Mouse (Mus musculus): ENCODE measurements around the gene Sec14l2. TPM values are rescaled to one million over a fixed set of nuclear protein-coding genes. Genes with fewer than 3 reads are reported as not detected.

Gene Sec14l2
- polyA plus RNA-seq, 1 experiment from 2014 or later: 7.6 TPM

DNA sequence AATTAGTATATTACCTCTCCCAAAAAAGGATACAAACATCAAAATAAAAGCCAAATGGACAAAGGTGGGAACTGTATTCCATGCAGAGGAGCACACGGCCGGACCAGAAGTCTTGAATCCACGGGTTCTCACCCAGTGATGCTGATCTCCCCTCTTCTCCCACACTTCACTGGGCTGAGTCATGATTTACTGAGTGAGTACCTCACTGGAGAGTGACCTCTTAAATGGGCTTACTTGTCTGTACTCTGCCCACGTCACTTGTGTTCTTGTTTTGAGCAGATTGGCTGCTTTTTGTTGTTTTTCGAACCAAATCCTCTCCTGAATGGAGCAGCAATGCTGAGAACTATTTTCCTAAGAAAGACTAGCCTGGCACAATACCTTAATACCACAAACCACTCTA is 18.2 kb downstream of the Sec14l2 start:
- Histone ChIP-seq H3K27ac (ENCODE audit: low read length) (no peak overlapping the region), H3K4me1 (ENCODE audit: insufficient read depth, low read depth, low read length) (no peaks in the 10 kb centered on the region), H3K4me2 (replicated peaks; ENCODE audit: low read depth, low read length) (no peak overlapping the region), H3K9ac (replicated peaks; ENCODE audit: low read depth) (no peak overlapping the region), H3K9me3 (ENCODE audit: low read length) (no peaks in the 10 kb centered on the region), H3K4me3 (ENCODE audit: low read depth, low read length) (no peak overlapping the region), H3K36me3 (ENCODE audit: insufficient read depth, low read length) (no peaks in the 10 kb centered on the region), H3K27me3 (replicated peaks; ENCODE audit: insufficient read depth, low read length) (no peaks in the 10 kb centered on the region)
- TF ChIP-seq EP300 (IDR thresholded peaks at IDR 0.05) (no peak), CTCF (IDR thresholded peaks at IDR 0.05) (no peak)
- DNase-seq (ENCODE audit: low spot score) (no peak), ATAC-seq (no peak)
- 63% methylated on average over 5 of the region's 5 CpGs for WGBS

DNA sequence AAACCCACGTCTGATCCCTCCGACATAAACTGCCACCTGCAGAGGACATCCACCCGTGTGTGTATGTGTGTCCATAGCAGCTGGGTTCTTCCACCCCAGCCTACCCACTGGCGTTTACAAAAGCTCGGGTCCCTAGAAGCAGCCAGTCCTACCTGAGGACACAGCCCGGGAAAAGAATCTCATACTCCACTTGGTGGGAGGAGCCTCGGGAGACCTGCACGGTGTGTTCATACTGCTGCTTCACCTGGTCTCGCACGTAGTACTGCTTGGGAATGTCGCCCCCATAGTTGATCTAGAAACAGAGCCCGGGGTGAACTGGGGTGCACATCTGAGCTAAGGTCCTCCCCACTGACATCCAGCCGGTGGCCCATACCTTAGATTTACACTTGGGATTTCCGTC is 19.7 kb downstream of the Sec14l2 start:
- H3K4me3 ChIP-seq (ENCODE audit: low read depth, low read length): no peak overlapping the region

DNA sequence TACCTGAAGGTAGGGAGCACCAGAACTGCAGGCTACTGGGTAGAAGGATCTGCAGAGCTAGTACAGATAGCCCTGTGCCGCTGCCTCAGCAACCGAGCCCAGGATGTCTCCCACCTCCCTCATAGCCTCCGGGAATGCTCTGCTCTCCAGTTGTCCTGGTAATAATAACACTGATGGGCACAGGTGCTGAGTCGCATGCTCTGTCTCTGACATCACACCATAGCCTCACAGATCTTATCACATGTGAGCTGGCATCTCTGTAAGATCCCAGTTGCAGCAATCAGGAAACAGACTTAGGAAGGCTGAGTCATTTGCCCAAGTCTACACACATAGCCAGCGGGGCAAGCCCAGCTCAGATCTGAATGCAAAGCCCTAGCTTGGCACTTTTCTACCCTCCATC is 21.4 kb downstream of the Sec14l2 start:
- WGBS: 81% methylated on average over 5 of the region's 5 CpGs
- no peaks in the 10 kb centered on the region for H3K27me3 ChIP-seq (replicated peaks; ENCODE audit: insufficient read depth, low read length)

More for the DNA sequence above, 19.7 kb downstream of the Sec14l2 start:
- 60% methylated on average over 14 of the region's 14 CpGs for WGBS
- no peak overlapping the region for H3K9ac ChIP-seq (replicated peaks; ENCODE audit: low read depth)
- ATAC-seq (peak; percentile 65), DNase-seq (ENCODE audit: low spot score) (no peak)
- no peaks in the 10 kb centered on the region for H3K9me3 ChIP-seq (ENCODE audit: low read length)
- TF ChIP-seq EP300 (IDR thresholded peaks at IDR 0.05) (no peak), CTCF (IDR thresholded peaks at IDR 0.05) (no peak)
- H3K4me2 ChIP-seq (replicated peaks; ENCODE audit: low read depth, low read length): no peak overlapping the region
- H3K36me3 ChIP-seq (ENCODE audit: insufficient read depth, low read length): no peaks in the 10 kb centered on the region
- H3K27ac ChIP-seq (ENCODE audit: low read length): no peak overlapping the region
- H3K27me3 ChIP-seq (replicated peaks; ENCODE audit: insufficient read depth, low read length): no peaks in the 10 kb centered on the region
- no peaks in the 10 kb centered on the region for H3K4me1 ChIP-seq (ENCODE audit: insufficient read depth, low read depth, low read length)

DNA sequence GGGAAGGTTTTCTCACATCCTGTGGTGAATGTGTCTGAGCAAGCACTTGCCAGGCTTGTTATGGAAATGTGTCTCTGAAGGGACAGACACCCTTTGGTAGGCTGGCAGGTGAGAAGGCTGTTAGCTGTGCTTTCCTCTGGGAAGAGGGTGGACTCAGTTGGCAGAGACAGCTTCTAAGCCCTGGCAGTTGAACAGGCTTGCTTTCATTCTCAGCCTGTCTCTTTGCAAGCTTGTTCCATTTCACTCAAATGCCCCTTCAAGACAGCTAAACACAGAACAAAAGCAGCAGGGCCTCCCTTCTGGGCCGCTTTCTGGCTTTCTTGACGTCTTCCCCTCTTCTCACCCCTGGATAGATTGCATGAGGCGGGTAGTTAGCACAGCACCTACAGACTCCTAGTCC is 23.8 kb downstream of the Sec14l2 start:
- Histone ChIP-seq H3K4me2 (replicated peaks; ENCODE audit: low read depth, low read length) (no peak overlapping the region), H3K4me3 (ENCODE audit: low read depth, low read length) (no peak overlapping the region), H3K27ac (ENCODE audit: low read length) (no peak overlapping the region), H3K27me3 (replicated peaks; ENCODE audit: insufficient read depth, low read length) (no peaks in the 10 kb centered on the region), H3K9ac (replicated peaks; ENCODE audit: low read depth) (no peak overlapping the region), H3K36me3 (ENCODE audit: insufficient read depth, low read length) (no peaks in the 10 kb centered on the region), H3K9me3 (ENCODE audit: low read length) (no peaks in the 10 kb centered on the region), H3K4me1 (ENCODE audit: insufficient read depth, low read depth, low read length) (peaks cover 12% of the 10 kb centered on the region; the same call in 1 of the 2 replicates)
- no peak for TF ChIP-seq CTCF (IDR thresholded peaks at IDR 0.05)
- TF ChIP-seq EP300 (IDR thresholded peaks at IDR 0.05): no peak
- DNase-seq (ENCODE audit: low spot score): no peak
- no peak for ATAC-seq
- WGBS: 73% methylated on average over 3 of the region's 3 CpGs

More for the DNA sequence above, 21.4 kb downstream of the Sec14l2 start:
- H3K27ac ChIP-seq (ENCODE audit: low read length): no peak overlapping the region
- H3K4me2 ChIP-seq (replicated peaks; ENCODE audit: low read depth, low read length): no peak overlapping the region
- TF ChIP-seq EP300 (IDR thresholded peaks at IDR 0.05): no peak
- TF ChIP-seq CTCF (IDR thresholded peaks at IDR 0.05): no peak
- no peak for DNase-seq (ENCODE audit: low spot score)
- no peaks in the 10 kb centered on the region for H3K9me3 ChIP-seq (ENCODE audit: low read length)
- H3K4me3 ChIP-seq (ENCODE audit: low read depth, low read length): no peak overlapping the region
- no peak overlapping the region for H3K9ac ChIP-seq (replicated peaks; ENCODE audit: low read depth)
- ATAC-seq: no peak
- no peaks in the 10 kb centered on the region for H3K36me3 ChIP-seq (ENCODE audit: insufficient read depth, low read length)
- H3K4me1 ChIP-seq (ENCODE audit: insufficient read depth, low read depth, low read length): 0 out of 2 replicates have a peak, but pooled peaks cover 4% of the 10 kb centered on the region

DNA sequence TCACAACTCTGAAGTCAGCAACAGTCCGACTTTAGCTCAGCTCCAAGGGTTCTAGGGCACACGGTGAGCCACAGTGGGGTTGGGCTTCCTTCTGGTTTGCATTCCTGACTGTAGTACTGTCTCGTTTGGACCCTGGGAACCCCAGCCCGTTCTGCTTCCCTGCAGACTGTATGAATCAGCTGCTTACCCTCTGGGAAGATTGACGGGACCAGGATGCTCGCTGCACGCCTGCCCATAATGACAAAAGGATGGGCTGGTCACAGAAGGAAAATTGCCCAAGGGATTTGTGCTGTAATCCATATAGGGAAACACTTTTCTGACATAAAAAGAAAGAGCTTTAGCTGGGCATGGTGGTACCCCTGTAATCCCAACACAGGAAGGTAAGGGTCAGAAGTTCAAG is 24.4 kb downstream of the Sec14l2 start:
- H3K9ac ChIP-seq (replicated peaks; ENCODE audit: low read depth): no peak overlapping the region
- TF ChIP-seq CTCF (IDR thresholded peaks at IDR 0.05) (no peak), EP300 (IDR thresholded peaks at IDR 0.05) (no peak)
- no peak overlapping the region for H3K4me3 ChIP-seq (ENCODE audit: low read depth, low read length)
- H3K27ac ChIP-seq (ENCODE audit: low read length): no peak overlapping the region
- no peak for ATAC-seq
- no peaks in the 10 kb centered on the region for H3K9me3 ChIP-seq (ENCODE audit: low read length)
- no peak overlapping the region for H3K4me2 ChIP-seq (replicated peaks; ENCODE audit: low read depth, low read length)
- peaks cover 12% of the 10 kb centered on the region; the same call in 1 of the 2 replicates for H3K4me1 ChIP-seq (ENCODE audit: insufficient read depth, low read depth, low read length)
- 64% methylated on average over 7 of the region's 7 CpGs for WGBS
- H3K27me3 ChIP-seq (replicated peaks; ENCODE audit: insufficient read depth, low read length): no peaks in the 10 kb centered on the region
- no peak for DNase-seq (ENCODE audit: low spot score)
- H3K36me3 ChIP-seq (ENCODE audit: insufficient read depth, low read length): no peaks in the 10 kb centered on the region

DNA sequence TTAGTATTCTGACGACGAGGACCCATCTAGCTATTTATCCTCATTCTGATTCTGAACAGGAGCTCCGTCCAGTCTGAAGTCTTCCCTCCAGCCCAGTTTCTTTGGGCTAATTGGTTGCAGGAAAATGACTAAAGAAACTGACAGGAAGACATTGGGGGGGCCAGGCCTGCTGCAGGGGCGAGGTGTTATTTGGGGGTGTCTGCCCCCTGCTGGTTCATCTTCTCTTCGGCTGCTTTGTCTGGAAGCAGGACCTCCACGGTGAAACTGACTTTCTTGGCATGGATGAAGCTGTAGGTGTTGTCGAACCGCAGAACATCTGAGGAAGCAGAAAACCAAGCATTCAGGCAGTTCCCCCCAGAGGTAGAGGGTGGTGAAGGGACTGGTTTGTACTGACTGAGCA is 25.1 kb downstream of the Sec14l2 start:
- TF ChIP-seq CTCF (IDR thresholded peaks at IDR 0.05): no peak; the same call in 1 of the 2 replicates
- TF ChIP-seq EP300 (IDR thresholded peaks at IDR 0.05): no peak
- Histone ChIP-seq H3K36me3 (ENCODE audit: insufficient read depth, low read length) (no peaks in the 10 kb centered on the region), H3K27me3 (replicated peaks; ENCODE audit: insufficient read depth, low read length) (no peaks in the 10 kb centered on the region), H3K9ac (replicated peaks; ENCODE audit: low read depth) (no peak overlapping the region), H3K4me2 (replicated peaks; ENCODE audit: low read depth, low read length) (no peak overlapping the region), H3K4me1 (ENCODE audit: insufficient read depth, low read depth, low read length) (peaks cover 12% of the 10 kb centered on the region; the same call in 1 of the 2 replicates), H3K4me3 (ENCODE audit: low read depth, low read length) (no peak overlapping the region), H3K27ac (ENCODE audit: low read length) (no peak overlapping the region), H3K9me3 (ENCODE audit: low read length) (no peaks in the 10 kb centered on the region)
- WGBS: 66% methylated on average over 8 of the region's 8 CpGs
- ATAC-seq (no peak), DNase-seq (ENCODE audit: low spot score) (no peak)
